Mouse (Mus musculus) lung, adult 2 months (tissue): ENCODE measurements around the gene Hhat.

ENCODE experiments used
- CTCF ChIP-seq: fragments of 200-500 bp; IDR thresholded peaks from 2 replicates; pipeline ENCODE4 v1.5.1; 2011; ENCODE audit warnings: mild to moderate bottlenecking, low read length, control low read depth; ENCODE audit not compliant: insufficient read depth
- POLR2A ChIP-seq: fragments of 200-500 bp; IDR thresholded peaks from 2 replicates; pipeline ENCODE4 v1.6.1; 2011; ENCODE audit warnings: low read depth, mild to moderate bottlenecking, control low read depth, low read length, borderline replicate concordance; ENCODE audit errors: extremely low read depth

DNA sequence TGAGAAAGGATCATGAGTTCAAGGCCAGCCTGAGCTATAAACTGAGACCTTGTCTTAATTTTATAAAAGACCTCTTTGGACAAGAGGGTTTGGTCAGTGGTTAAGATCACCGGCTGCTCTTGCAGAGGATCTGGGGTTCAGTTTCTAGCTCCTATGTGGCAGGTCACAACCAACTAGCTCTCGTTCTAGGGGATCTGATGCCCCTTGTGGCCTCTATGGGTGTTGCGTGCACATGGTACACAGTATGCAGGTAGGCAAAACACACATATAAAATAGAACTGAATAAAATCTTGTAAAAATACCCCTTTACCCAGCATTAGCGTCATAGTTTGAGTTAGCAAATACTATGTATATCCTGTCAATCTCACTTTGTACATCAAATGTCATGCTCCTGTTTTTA, 19.4 kb upstream of the Hhat start:
- no peak for TF ChIP-seq POLR2A
- TF ChIP-seq CTCF, result peak; percentile 47
